Mouse (Mus musculus): ENCODE measurements around the gene Kcnh7.

DNA sequence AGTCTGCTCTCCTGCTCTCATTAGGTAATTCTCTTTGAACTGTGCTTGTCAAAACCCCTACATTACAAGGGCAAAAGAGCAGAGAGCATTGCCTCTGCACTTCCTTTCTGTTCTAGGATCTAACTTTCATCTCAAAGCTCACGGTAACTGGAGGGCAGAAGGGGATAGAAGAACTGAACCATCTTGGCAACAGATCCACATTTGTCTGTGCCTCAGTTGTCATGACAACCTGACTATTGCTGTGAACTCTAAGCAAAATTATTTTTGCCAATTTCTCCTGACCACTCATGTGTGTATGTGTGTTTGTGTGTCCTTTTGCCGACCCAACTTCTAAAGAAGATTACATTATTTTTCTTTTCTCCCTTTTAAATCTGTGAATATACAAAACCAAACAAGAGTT, 364.9 kb downstream of the Kcnh7 start:
- no peak for TF ChIP-seq CTCF (IDR thresholded peaks at IDR 0.05; ENCODE audit: low read depth)
- TF ChIP-seq EP300 (IDR thresholded peaks at IDR 0.05; ENCODE audit: low read depth), result no peak

Data from liver, postnatal 0 days (tissue).